Mouse (Mus musculus) CH12.LX (cell line): ENCODE measurements around the gene Vdr. TPM values are rescaled to one million over a fixed set of nuclear protein-coding genes. Genes with fewer than 3 reads are reported as not detected.

Experiments
- DNase-seq: peaks from one replicate; pipeline ENCODE4 v3.0.0-alpha.2; 2013; ENCODE audit errors: extremely low read depth
- H3K27ac ChIP-seq: 2 replicates; pipeline ENCODE4 v1.5.1; 2012; ENCODE audit warnings: low read depth, mild to moderate bottlenecking, control low read depth, moderate library complexity; ENCODE audit not compliant: insufficient read depth
- H3K27me3 ChIP-seq: replicated peaks from 2 replicates; pipeline ENCODE3; 2012; ENCODE audit warnings: inconsistent platforms
- H3K36me3 ChIP-seq, 2 experiments: replicated peaks in 1 of 2; 2 replicates each; pipeline versions ENCODE3 to v1.6.1; 2012; ENCODE audit warnings: inconsistent platforms in 1 of 2, low read length in 1 of 2, mild to moderate bottlenecking in 1 of 2, mixed read lengths in 1 of 2, moderate library complexity in 1 of 2; ENCODE audit not compliant: control insufficient read depth in 1 of 2, insufficient read depth in 1 of 2
- H3K4me1 ChIP-seq, 2 experiments: 2 replicates each; pipeline ENCODE4 v1.6.1; 2012; ENCODE audit warnings: inconsistent platforms in 1 of 2, moderate library complexity in 1 of 2; ENCODE audit not compliant: insufficient read depth in 2 of 2, control insufficient read depth in 1 of 2
- H3K4me2 ChIP-seq: 2 replicates; pipeline ENCODE4 v1.6.1; 2012; ENCODE audit warnings: low read depth, mild to moderate bottlenecking, control low read depth; ENCODE audit not compliant: poor library complexity, insufficient read depth, severe bottlenecking
- H3K4me3 ChIP-seq, 3 experiments: fragments of 150-350 bp in 1 of 3; sonication (generic) in 1 of 3; replicated peaks in 1 of 3; 2 replicates each; pipeline versions ENCODE3 to v1.5.1; 2011 to 2012; ENCODE audit warnings: low read depth in 2 of 3, low read length in 2 of 3, mild to moderate bottlenecking in 2 of 3, moderate library complexity in 2 of 3, control low read depth in 1 of 3, improper control_type of control experiment in 1 of 3, inconsistent platforms in 1 of 3, mixed read lengths in 1 of 3; ENCODE audit not compliant: poor library complexity in 1 of 3
- H3K79me2 ChIP-seq: replicated peaks from 2 replicates; pipeline ENCODE4 v1.6.1; 2012; ENCODE audit warnings: mild to moderate bottlenecking, moderate library complexity; ENCODE audit not compliant: control insufficient read depth, poor library complexity, insufficient read depth, severe bottlenecking; ENCODE audit errors: extremely low read depth
- H3K9ac ChIP-seq: 2 replicates; pipeline ENCODE4 v1.6.1; 2012; ENCODE audit warnings: low read depth, mild to moderate bottlenecking, control low read depth, moderate library complexity; ENCODE audit not compliant: insufficient read depth
- H3K9me3 ChIP-seq: replicated peaks from 2 replicates; pipeline ENCODE3; 2012; ENCODE audit warnings: low read length, inconsistent platforms, mixed read lengths
- CTCF ChIP-seq, 2 experiments: IDR thresholded peaks in 1 of 2; conservative IDR thresholded peaks in 1 of 2; 2 replicates each; pipeline ENCODE4 v1.5.1; 2011 to 2012; ENCODE audit warnings: low read depth in 2 of 2, low read length in 2 of 2, improper control_type of control experiment in 1 of 2, inconsistent platforms in 1 of 2, mild to moderate bottlenecking in 1 of 2, moderate library complexity in 1 of 2
- EP300 ChIP-seq: IDR thresholded peaks from 2 replicates; pipeline ENCODE4 v1.6.1; 2011; ENCODE audit warnings: low read length, improper control_type of control experiment
- ETS1 ChIP-seq: conservative IDR thresholded peaks from 2 replicates; pipeline ENCODE4 v1.6.1; 2012; ENCODE audit warnings: low read depth, mild to moderate bottlenecking, inconsistent platforms, low read length, improper control_type of control experiment, moderate library complexity
- HCFC1 ChIP-seq: IDR thresholded peaks from 2 replicates; pipeline ENCODE4 v1.6.1; 2012; ENCODE audit warnings: low read depth, mild to moderate bottlenecking, inconsistent platforms, low read length, improper control_type of control experiment
- IRF4 ChIP-seq: IDR thresholded peaks from 2 replicates; pipeline ENCODE4 v1.6.1; 2014; ENCODE audit warnings: low read depth, mild to moderate bottlenecking, inconsistent platforms, low read length, improper control_type of control experiment
- JUN ChIP-seq: IDR thresholded peaks from 2 replicates; pipeline ENCODE4 v1.6.1; 2011; ENCODE audit warnings: low read depth, mild to moderate bottlenecking, low read length, improper control_type of control experiment, moderate library complexity; ENCODE audit not compliant: insufficient read depth
- JUND ChIP-seq: conservative IDR thresholded peaks from 2 replicates; pipeline ENCODE4 v1.6.1; 2011; ENCODE audit warnings: low read depth, low read length, improper control_type of control experiment
- KAT2A ChIP-seq: IDR thresholded peaks from 2 replicates; pipeline ENCODE4 v1.6.1; 2012; ENCODE audit warnings: low read length, improper control_type of control experiment, inconsistent platforms; ENCODE audit not compliant: insufficient replicate concordance
- MAFK ChIP-seq: IDR thresholded peaks from 2 replicates; pipeline ENCODE4 v1.6.1; 2011; ENCODE audit warnings: low read length, improper control_type of control experiment; ENCODE audit not compliant: insufficient replicate concordance
- MAX ChIP-seq: IDR thresholded peaks from 2 replicates; pipeline ENCODE4 v1.6.1; 2011; ENCODE audit warnings: low read length, improper control_type of control experiment
- MXI1 ChIP-seq: IDR thresholded peaks from 2 replicates; pipeline ENCODE4 v1.6.1; 2011; ENCODE audit warnings: mild to moderate bottlenecking, low read depth, low read length, improper control_type of control experiment
- MYC ChIP-seq: IDR thresholded peaks from 2 replicates; pipeline ENCODE4 v1.6.1; 2011; ENCODE audit warnings: low read depth, mild to moderate bottlenecking, improper control_type of control experiment, low read length
- NRF1 ChIP-seq: IDR thresholded peaks from 2 replicates; pipeline ENCODE4 v1.6.1; 2014; ENCODE audit warnings: low read depth, mild to moderate bottlenecking, inconsistent platforms, low read length, improper control_type of control experiment, moderate library complexity
- POLR2A ChIP-seq: IDR thresholded peaks from 2 replicates; pipeline ENCODE4 v1.6.1; 2011; ENCODE audit warnings: low read depth, mild to moderate bottlenecking, improper control_type of control experiment, low read length
- RAD21 ChIP-seq: IDR thresholded peaks from 2 replicates; pipeline ENCODE4 v1.6.1; 2011; ENCODE audit warnings: low read depth, mild to moderate bottlenecking, low read length, improper control_type of control experiment, moderate library complexity
- RCOR1 ChIP-seq: conservative IDR thresholded peaks from 2 replicates; pipeline ENCODE4 v1.6.1; 2012; ENCODE audit warnings: low read depth, mild to moderate bottlenecking, inconsistent platforms, low read length, improper control_type of control experiment
- SIN3A ChIP-seq: IDR thresholded peaks from 2 replicates; pipeline ENCODE4 v1.6.1; 2012; ENCODE audit warnings: low read length, improper control_type of control experiment, inconsistent platforms
- USF1 ChIP-seq: IDR thresholded peaks from 2 replicates; pipeline ENCODE4 v1.6.1; 2014; ENCODE audit warnings: low read depth, mild to moderate bottlenecking, inconsistent platforms, low read length, improper control_type of control experiment
- USF2 ChIP-seq: conservative IDR thresholded peaks from 2 replicates; pipeline ENCODE4 v1.6.1; 2011; ENCODE audit warnings: low read depth, low read length, improper control_type of control experiment
- ZC3H11A ChIP-seq: IDR thresholded peaks from 2 replicates; pipeline ENCODE4 v1.6.1; 2012; ENCODE audit warnings: low read depth, mild to moderate bottlenecking, inconsistent platforms, low read length, improper control_type of control experiment
- ZMIZ1 ChIP-seq: IDR thresholded peaks from 2 replicates; pipeline ENCODE4 v1.6.1; 2012; ENCODE audit warnings: low read depth, mild to moderate bottlenecking, inconsistent platforms, low read length, improper control_type of control experiment
- ZNF384 ChIP-seq: IDR thresholded peaks from 2 replicates; pipeline ENCODE4 v1.6.1; 2012; ENCODE audit warnings: low read depth, low read length, improper control_type of control experiment, inconsistent platforms
- dilution Hi-C: fragments of 300-500 bp; cut with MboI; formaldehyde crosslinking; loops from 2 replicates; pipeline ENCODE4 v1.14.3; 2020; ENCODE audit warnings: low sequenced_read_pairs; ENCODE audit not compliant: extremely low pct_unique_long_range_greater_than_20kb, extremely low pct_ligation_motif_present
- in situ Hi-C: fragments of 300-500 bp; cut with MboI; formaldehyde crosslinking; loops from 3 replicates; pipeline ENCODE4 v1.14.3; 2019; ENCODE audit warnings: low sequenced_read_pairs, low pct_ligation_motif_present, low pct_unique_long_range_greater_than_20kb, mixed read lengths
- polyA plus RNA-seq: library from polyadenylated mRNA; unstranded; fragments of >175 nt; gene quantifications from 2 replicates; pipeline ENCODE4 v1.2.1, GENCODE M21; 2012; ENCODE audit warnings: low read depth; ENCODE audit not compliant: insufficient read length
- total RNA-seq, 2 experiments: library from RNA; depleted of rRNA; stranded (reverse); fragments of 300-350 nt in 1 of 2; fragments of >200 nt in 1 of 2; gene quantifications; 2 replicates each; pipeline ENCODE4 v1.2.3; 2012 to 2014

Gene Vdr
- total and polyA plus RNA-seq, 3 experiments = 0.52 to 1.7 (median 0.68) TPM

- H3K9me3 ChIP-seq = no peaks in the 10 kb centered on the region
- H3K79me2 ChIP-seq = no peaks in the 10 kb centered on the region
- H3K27me3 ChIP-seq = no peaks in the 10 kb centered on the region
- no peak overlapping the region for H3K4me2 ChIP-seq
- no peak overlapping the region for H3K27ac ChIP-seq
- H3K9ac ChIP-seq = no peak overlapping the region
- H3K36me3 ChIP-seq = no peaks in the 10 kb centered on the region
- no peak overlapping the region for H3K4me3 ChIP-seq
- no peak for TF ChIP-seq MAX
- no peak for TF ChIP-seq ZMIZ1
- TF ChIP-seq NRF1 = no peak
- no peak for TF ChIP-seq JUND
- no peak for TF ChIP-seq KAT2A
- TF ChIP-seq MYC = no peak
- no peak for TF ChIP-seq USF1
- H3K4me1 ChIP-seq = peaks cover 21 to 54% of the 10 kb centered on the region in 2 experiments
- no peak for DNase-seq
- dilution Hi-C loops = no loop called here
- in situ Hi-C loops = no loop called here
These were observed 22.9 kb downstream of the Vdr start for GRCm38 (mm10) chr15:97887541-97888016.

- Histone ChIP-seq H3K4me3 (no peak overlapping the region), H3K27ac (no peak overlapping the region), H3K36me3 (no peaks in the 10 kb centered on the region), H3K4me1 (peaks cover 0 to 16% of the 10 kb centered on the region in 2 experiments; a peak in 2 of 4 replicates), H3K9me3 (no peaks in the 10 kb centered on the region), H3K4me2 (no peak overlapping the region), H3K27me3 (no peaks in the 10 kb centered on the region), H3K9ac (no peak overlapping the region), H3K79me2 (no peaks in the 10 kb centered on the region)
- TF ChIP-seq CTCF (conservative IDR thresholded peaks at IDR 0.05 in 1 of 2, IDR thresholded peaks at IDR 0.05 in 1 of 2; ENCODE audit: low read depth in 2 of 2, low read length in 2 of 2) (no peak), JUN (no peak), MAFK (no peak), SIN3A (no peak), NRF1 (no peak), RAD21 (no peak), ETS1 (no peak), USF2 (no peak), MXI1 (no peak), EP300 (no peak), IRF4 (no peak), POLR2A (no peak), ZNF384 (no peak), ZC3H11A (no peak), USF1 (no peak), KAT2A (no peak), HCFC1 (no peak), MAX (no peak), RCOR1 (no peak)
- in situ Hi-C loops = no loop called here
- no peak for DNase-seq
- dilution Hi-C loops = no loop called here
These were observed 29.0 kb downstream of the Vdr start for GRCm38 (mm10) chr15:97881423-97881822.
